Mouse (Mus musculus) liver, adult 2 months (tissue): ENCODE results near the gene Spef1. TPM values are rescaled to one million over a fixed set of nuclear protein-coding genes. Genes with fewer than 3 reads are reported as not detected.

Experiments used
- DNase-seq: peaks from one replicate; pipeline ENCODE4 v3.0.0-alpha.2; 2011; ENCODE audit warnings: low read depth, low spot score; ENCODE audit errors: extremely low read depth
- H3K27ac ChIP-seq: fragments of 200-500 bp; replicated peaks from 2 replicates; pipeline ENCODE4 v1.5.1; 2012; ENCODE audit warnings: low read depth, mild to moderate bottlenecking, control low read depth, inconsistent platforms, low read length; ENCODE audit not compliant: insufficient read depth
- H3K27me3 ChIP-seq: fragments of 200-500 bp; 2 replicates; pipeline ENCODE4 v1.6.1; 2012; ENCODE audit warnings: mild to moderate bottlenecking, moderate library complexity, low read length, inconsistent platforms; ENCODE audit not compliant: control insufficient read depth, insufficient read depth
- H3K36me3 ChIP-seq: fragments of 200-500 bp; 2 replicates; pipeline ENCODE4 v1.6.1; 2012; ENCODE audit warnings: low read length, inconsistent platforms; ENCODE audit not compliant: control insufficient read depth, insufficient read depth
- H3K4me1 ChIP-seq: fragments of 200-500 bp; 2 replicates; pipeline ENCODE4 v1.6.1; 2011; ENCODE audit warnings: low read length; ENCODE audit not compliant: control insufficient read depth, insufficient read depth
- H3K4me3 ChIP-seq: fragments of 200-500 bp; 2 replicates; pipeline ENCODE4 v1.5.1; 2011; ENCODE audit warnings: low read depth, mild to moderate bottlenecking, control low read depth, low read length, moderate library complexity; ENCODE audit not compliant: insufficient read depth
- H3K79me2 ChIP-seq: fragments of 200-500 bp; 2 replicates; pipeline ENCODE4 v1.6.1; 2012; ENCODE audit warnings: inconsistent platforms, mild to moderate bottlenecking, low read length, moderate library complexity; ENCODE audit not compliant: control insufficient read depth, insufficient read depth
- H3K9ac ChIP-seq: fragments of 200-500 bp; 2 replicates; pipeline ENCODE4 v1.6.1; 2012; ENCODE audit warnings: low read depth, mild to moderate bottlenecking, control low read depth, inconsistent platforms, low read length
- CTCF ChIP-seq: fragments of 200-500 bp; IDR thresholded peaks from 2 replicates; pipeline ENCODE4 v1.5.1; 2011; ENCODE audit warnings: low read depth, low read length, control low read depth
- POLR2A ChIP-seq: fragments of 200-500 bp; IDR thresholded peaks from 2 replicates; pipeline ENCODE4 v1.6.1; 2011; ENCODE audit warnings: low read length, control low read depth; ENCODE audit not compliant: insufficient read depth; ENCODE audit errors: extremely low read depth
- WGBS: fragments of 180-500 bp; shearing (Covaris S2); methylation state at CpG from one replicate; pipeline ENCODE4 v1.1.7; 2018; 5-methylcytosine and 5-hydroxymethylcytosine counted together
- polyA plus RNA-seq: library from polyadenylated mRNA; depleted of rRNA; stranded (reverse); fragments of >200 nt; gene quantifications from 2 replicates; pipeline ENCODE4 v1.2.3, GENCODE M21; 2012
- total RNA-seq: library from RNA; depleted of rRNA; stranded (reverse); fragments of >200 nt; gene quantifications from 2 replicates; pipeline ENCODE4 v1.2.3, GENCODE M21; 2014

Spef1 gene
- total and polyA plus RNA-seq, 2 experiments: 0.37 to 0.76 TPM

GRCm38 (mm10) chr2:131203816-131204409 lies 16.8 kb upstream of the Spef1 start:
- Histone ChIP-seq H3K4me1 (no peaks in the 10 kb centered on the region), H3K79me2 (no peaks in the 10 kb centered on the region), H3K27me3 (no peaks in the 10 kb centered on the region), H3K36me3 (no peaks in the 10 kb centered on the region), H3K4me3 (no peak overlapping the region), H3K27ac (no peak overlapping the region), H3K9ac (no peak overlapping the region)
- DNase-seq: no peak
- whole genome bisulfite sequencing: 90% methylated on average over 6 of the region's 6 CpGs
- TF ChIP-seq POLR2A (no peak), CTCF (no peak)

- WGBS: 91% methylated on average over 3 of the region's 3 CpGs
- H3K4me1 ChIP-seq: no peaks in the 10 kb centered on the region
Measured at GRCm38 (mm10) chr2:131201262-131201661, 14.2 kb upstream of the Spef1 start.

GRCm38 (mm10) chr2:131200710-131201109 lies 13.6 kb upstream of the Spef1 start:
- Histone ChIP-seq H3K36me3 (no peaks in the 10 kb centered on the region), H3K4me1 (no peaks in the 10 kb centered on the region), H3K4me3 (no peak overlapping the region), H3K9ac (no peak overlapping the region), H3K79me2 (no peaks in the 10 kb centered on the region), H3K27ac (no peak overlapping the region), H3K27me3 (no peaks in the 10 kb centered on the region)
- WGBS: 87% methylated on average over 2 of the region's 2 CpGs
- no peak for TF ChIP-seq POLR2A
- DNase-seq: no peak

More at GRCm38 (mm10) chr2:131201262-131201661, 14.2 kb upstream of the Spef1 start:
- H3K4me3 ChIP-seq: no peak overlapping the region
- no peak for DNase-seq
- no peaks in the 10 kb centered on the region for H3K27me3 ChIP-seq
- no peaks in the 10 kb centered on the region for H3K36me3 ChIP-seq
- no peak for TF ChIP-seq POLR2A
- no peak for TF ChIP-seq CTCF
- H3K27ac ChIP-seq: no peak overlapping the region
- no peak overlapping the region for H3K9ac ChIP-seq
- no peaks in the 10 kb centered on the region for H3K79me2 ChIP-seq

DNA sequence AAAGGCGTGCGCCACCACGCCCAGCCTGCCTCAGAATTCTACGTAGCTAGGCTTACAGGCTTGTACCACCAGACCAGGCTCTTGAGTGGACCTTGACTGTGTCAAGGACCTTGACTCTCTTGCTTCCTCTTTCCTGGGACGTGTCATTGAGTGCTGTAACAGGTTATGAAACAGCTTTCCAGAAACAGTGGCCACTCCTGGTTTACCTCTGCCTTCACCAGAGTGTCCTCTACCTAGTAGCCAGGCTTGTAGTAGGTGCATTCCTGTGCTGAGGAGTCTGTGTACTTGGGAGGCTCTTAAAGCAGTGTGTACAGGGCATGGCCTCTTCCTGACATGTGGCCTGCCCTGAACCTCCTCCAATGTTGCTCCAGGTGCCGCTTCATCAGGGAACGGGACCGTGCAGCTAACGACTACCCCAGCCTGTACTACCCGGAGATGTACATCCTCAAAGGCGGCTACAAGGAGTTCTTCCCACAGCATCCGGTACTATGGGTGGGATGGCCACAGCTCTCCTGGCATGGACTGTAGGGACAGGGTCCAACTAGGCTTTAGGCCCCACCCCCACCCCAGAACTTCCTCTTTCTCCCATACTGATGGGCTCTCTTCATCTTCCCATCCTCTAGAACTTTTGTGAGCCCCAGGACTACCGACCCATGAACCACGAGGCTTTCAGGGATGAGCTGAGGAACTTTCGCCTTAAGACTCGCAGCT lies 9.7 kb upstream of the Spef1 start:
- Histone ChIP-seq H3K4me3 (no peak overlapping the region), H3K27me3 (no peaks in the 10 kb centered on the region), H3K79me2 (no peaks in the 10 kb centered on the region), H3K9ac (no peak overlapping the region), H3K4me1 (no peaks in the 10 kb centered on the region), H3K36me3 (no peaks in the 10 kb centered on the region), H3K27ac (no peak overlapping the region)
- DNase-seq: no peak
- 92% methylated on average over 16 of the region's 16 CpGs for WGBS
- no peak for TF ChIP-seq CTCF
- TF ChIP-seq POLR2A: no peak

GRCm38 (mm10) chr2:131191005-131191390 lies 3.9 kb upstream of the Spef1 start:
- DNase-seq: no peak
- H3K27me3 ChIP-seq: no peaks in the 10 kb centered on the region
- no peak overlapping the region for H3K27ac ChIP-seq
- 86% methylated on average over 7 of the region's 7 CpGs for WGBS
- peaks cover 5% of the 10 kb centered on the region for H3K4me1 ChIP-seq
- H3K36me3 ChIP-seq: no peaks in the 10 kb centered on the region
- H3K79me2 ChIP-seq: no peaks in the 10 kb centered on the region
- TF ChIP-seq CTCF (no peak), POLR2A (no peak)
- no peak overlapping the region for H3K9ac ChIP-seq
- no peak overlapping the region for H3K4me3 ChIP-seq
